24 mouse cellular contexts compared by ENCODE assay signal in the genomic region with DNA sequence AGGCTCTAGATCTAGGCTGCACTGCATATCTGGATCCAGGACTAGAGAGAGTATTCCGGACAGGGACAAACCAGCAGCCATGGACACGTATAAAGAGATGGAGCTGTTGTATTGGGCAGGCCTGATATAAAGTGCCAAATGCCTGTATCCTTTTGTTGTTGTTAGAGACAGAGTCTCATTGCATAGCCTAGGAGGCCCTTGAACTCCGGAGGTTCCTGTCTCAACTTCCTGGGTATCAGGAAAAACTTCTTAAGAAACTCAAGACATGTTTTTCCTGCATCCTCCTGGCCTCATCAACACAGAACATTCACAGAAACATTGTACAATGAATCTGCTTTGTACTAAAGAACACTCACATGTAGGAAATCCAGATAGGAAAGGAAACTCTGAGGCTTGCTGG. TPM values are rescaled to one million over a fixed set of nuclear protein-coding genes. Genes with fewer than 3 reads are reported as not detected.
A peak's percentile ranks its signal among the peaks of the same experiment; 100 is the strongest.
DNase-seq lines count a peak whose midpoint lies in the region; ATAC-seq and TF ChIP-seq lines count a peak whose summit lies in the region.
"Had no signal": no experiment of that assay in that cellular context is flagged by ENCODE, and none has a peak within 500 bp of the region (broad histone marks: within the 10 kb centered on the region; RNA-seq: fewer than 3 reads in every experiment).

No protein-coding gene starts in this region.

- H3K4me1 ChIP-seq in heart, embryonic 16.5 days (ENCODE audit: control insufficient read depth, insufficient read depth, low read length) = peaks cover 23% of the 10 kb centered on the region
- H3K4me1 ChIP-seq in liver, adult 2 months (ENCODE audit: control insufficient read depth, insufficient read depth, low read length) = peaks cover 2% of the 10 kb centered on the region; the same call in 1 of the 2 replicates
- no peaks in the 10 kb centered on the region; the same call in 1 of the 2 replicates for H3K4me1 ChIP-seq in small intestine, adult 2 months (ENCODE audit: control insufficient read depth, insufficient read depth, insufficient read length, low read length)
- H3K4me1 ChIP-seq: forebrain, embryonic 13.5 days; hindbrain, embryonic 13.5 days had no signal

- no peaks in the 10 kb centered on the region for H3K9me3 ChIP-seq in heart, embryonic 16.5 days (replicated peaks; ENCODE audit: control insufficient read depth, low read length)
- H3K9me3 ChIP-seq: embryonic facial prominence, embryonic 10.5 days; forebrain, embryonic 13.5 days; heart, embryonic 12.5 days; hindbrain, embryonic 13.5 days had no signal

- DNase-seq in heart, adult 18-20 months = no peak
- no peak for DNase-seq in liver, adult 2 months (ENCODE audit: extremely low read depth, low read depth, low spot score)
- no peak for DNase-seq in liver
- peak; percentile 17 for DNase-seq in lung, postnatal 36 days
- no peak for DNase-seq in lung, postnatal 14 days
- DNase-seq: adrenal gland, postnatal 14 days; cerebellum, adult 18-20 months; cerebellum, adult 9-11 months; forebrain, postnatal 0 days; gastrocnemius, postnatal 14 days; heart, postnatal 10 days had no signal

- H3K79me2 ChIP-seq in liver, adult 2 months (ENCODE audit: control insufficient read depth, insufficient read depth, low read length) = no peaks in the 10 kb centered on the region

- H3K4me3 ChIP-seq in heart, embryonic 16.5 days (ENCODE audit: low read length) = no peak overlapping the region
- no peak overlapping the region for H3K4me3 ChIP-seq in liver, adult 2 months (ENCODE audit: insufficient read depth, low read depth, low read length)
- no peak overlapping the region for H3K4me3 ChIP-seq in small intestine, adult 2 months (ENCODE audit: low read depth, low read length)
- H3K4me3 ChIP-seq: embryonic facial prominence, embryonic 10.5 days; forebrain, embryonic 13.5 days; heart, embryonic 12.5 days; hindbrain, embryonic 13.5 days had no signal

- H3K9ac ChIP-seq in heart, embryonic 16.5 days (ENCODE audit: low read length) = no peak overlapping the region
- no peak overlapping the region for H3K9ac ChIP-seq in liver, adult 2 months (ENCODE audit: low read depth, low read length)
- H3K9ac ChIP-seq: forebrain, embryonic 13.5 days; forebrain, postnatal 0 days; heart, embryonic 12.5 days; hindbrain, embryonic 13.5 days had no signal

- H3K27ac ChIP-seq in heart, embryonic 16.5 days (ENCODE audit: low read length) = peak overlapping the region; percentile 51
- peak overlapping the region; percentile 29; the same call in 1 of the 2 replicates for H3K27ac ChIP-seq in liver, adult 2 months (replicated peaks; ENCODE audit: insufficient read depth, low read depth, low read length)
- H3K27ac ChIP-seq in small intestine, adult 2 months (ENCODE audit: insufficient read depth, low read depth, low read length) = 0 out of 2 replicates have a peak overlapping the region, but pooled peaks have one; percentile 28
- H3K27ac ChIP-seq: embryonic facial prominence, embryonic 10.5 days; forebrain, embryonic 13.5 days; hindbrain, embryonic 13.5 days; hindbrain, postnatal 0 days had no signal

- no peak for TF ChIP-seq CTCF in liver, adult 2 months (IDR thresholded peaks at IDR 0.05; ENCODE audit: low read depth, low read length)
- no peak for TF ChIP-seq CTCF in small intestine, adult 2 months (IDR thresholded peaks at IDR 0.05; ENCODE audit: extremely low read depth, insufficient read length, insufficient replicate concordance, low read depth, low read length)

- TF ChIP-seq POLR2A in liver, adult 2 months (IDR thresholded peaks at IDR 0.05; ENCODE audit: extremely low read depth, insufficient read depth, low read length) = no peak
- no peak for TF ChIP-seq POLR2A in small intestine, adult 2 months (IDR thresholded peaks at IDR 0.05; ENCODE audit: low read depth, low read length)

- no peak for ATAC-seq in heart, embryonic 16.5 days (replicated peaks; ENCODE audit: extremely low read depth, insufficient read depth, low FRiP score)
- ATAC-seq: activated CD4-positive, CD25-positive, alpha-beta regulatory T cell, adult 4 months; forebrain, embryonic 13.5 days; forebrain, postnatal 0 days; hindbrain, postnatal 0 days; Patski had no signal

- WGBS in heart, embryonic 16.5 days = 73% methylated on average over 3 of the region's 3 CpGs
- 76% methylated on average over 3 of the region's 3 CpGs for WGBS in liver, adult 2 months
- 91% methylated on average over 3 of the region's 3 CpGs for WGBS in small intestine, adult 2 months

- H3K4me2 ChIP-seq in heart, embryonic 16.5 days (ENCODE audit: low read depth, low read length) = no peak overlapping the region
- H3K4me2 ChIP-seq: forebrain, embryonic 13.5 days; heart, embryonic 12.5 days; hindbrain, embryonic 13.5 days had no signal

- H3K36me3 ChIP-seq in heart, embryonic 16.5 days (ENCODE audit: control insufficient read depth, insufficient read depth) = no peaks in the 10 kb centered on the region
- H3K36me3 ChIP-seq in liver, adult 2 months (ENCODE audit: control insufficient read depth, insufficient read depth, low read length) = no peaks in the 10 kb centered on the region
- no peaks in the 10 kb centered on the region for H3K36me3 ChIP-seq in small intestine, adult 2 months (ENCODE audit: control insufficient read depth, insufficient read depth, low read length)
- H3K36me3 ChIP-seq: embryonic facial prominence, embryonic 10.5 days; heart, embryonic 12.5 days; hindbrain, embryonic 13.5 days had no signal

- no peaks in the 10 kb centered on the region for H3K27me3 ChIP-seq in heart, embryonic 16.5 days (ENCODE audit: control insufficient read depth, insufficient read depth, low read length)
- H3K27me3 ChIP-seq in liver, adult 2 months (ENCODE audit: control insufficient read depth, insufficient read depth, low read length) = peaks cover 3% of the 10 kb centered on the region; the same call in 1 of the 2 replicates
- no peaks in the 10 kb centered on the region; the same call in 1 of the 2 replicates for H3K27me3 ChIP-seq in small intestine, adult 2 months (ENCODE audit: control insufficient read depth, insufficient read depth, low read length)
- H3K27me3 ChIP-seq: forebrain, embryonic 13.5 days; heart, embryonic 12.5 days; hindbrain, embryonic 13.5 days; Patski had no signal

RNA-seq across cellular contexts. Expression of a gene that starts 13.9 kb away (rescaled TPM):
- 10.2 and 12.1 TPM in 2 replicates for polyA plus RNA-seq in heart, embryonic 16.5 days (2015; fragmentation: Nextera tagmentation; extraction: Ambion mirVana)
- 1 to 10 TPM in 1 of 2 experiments, under 1 TPM in 1; 0.99 to 1.5 TPM for total RNA-seq in heart, adult 18-20 months (2021)
- total RNA-seq in liver, adult 2 months (2014; rRNA removed) = 2.1 and 3.2 TPM in 2 replicates
- polyA plus RNA-seq in liver, adult 2 months (2012; rRNA removed) = 5.3 and 8.9 TPM in 2 replicates
- polyA plus RNA-seq in small intestine, adult 2 months (2012; rRNA removed) = not detected in 2 replicates
- total RNA-seq: CH12.LX; forebrain, postnatal 0 days; gastrocnemius, adult 18-20 months; gastrocnemius, postnatal 14 days; hematopoietic stem cell, adult 5-6 weeks; hindbrain, postnatal 0 days had no signal
- polyA plus RNA-seq: activated CD4-positive, CD25-positive, alpha-beta regulatory T cell, adult 4 months; embryonic facial prominence, embryonic 14.5 days; forebrain, embryonic 13.5 days; hindbrain, embryonic 13.5 days had no signal

RNA-seq across cellular contexts. Expression of a gene that starts 21.1 kb away (rescaled TPM):
- 35.7 and 36.2 TPM in 2 replicates for polyA plus RNA-seq in heart, embryonic 16.5 days (2015; fragmentation: Nextera tagmentation; extraction: Ambion mirVana)
- 10 to 100 TPM; 68.2 to 77.2 TPM for total RNA-seq in heart, adult 18-20 months (2021)
- 29.2 and 42.6 TPM in 2 replicates for total RNA-seq in liver, adult 2 months (2014; rRNA removed)
- polyA plus RNA-seq in liver, adult 2 months (2012; rRNA removed) = 9.9 and 10.5 TPM in 2 replicates
- polyA plus RNA-seq in small intestine, adult 2 months (2012; rRNA removed) = 3.3 and 5.1 TPM in 2 replicates
